Mouse (Mus musculus): ENCODE measurements around the gene Pex5l.

Gene Pex5l

GRCm38 (mm10) chr3:32939802-32940501, 203.1 kb downstream of the Pex5l start:
- DNase-seq (ENCODE audit: low read depth): no peak

GRCm38 (mm10) chr3:32924168-32924567, 218.9 kb downstream of the Pex5l start:
- DNase-seq (ENCODE audit: low read depth): no peak

GRCm38 (mm10) chr3:32910071-32910551, 232.9 kb downstream of the Pex5l start:
- no peak for DNase-seq (ENCODE audit: low read depth)

GRCm38 (mm10) chr3:32908400-32908799, 234.6 kb downstream of the Pex5l start:
- no peak for DNase-seq (ENCODE audit: low read depth)

GRCm38 (mm10) chr3:32905850-32906779, 236.9 kb downstream of the Pex5l start:
- no peak for DNase-seq (ENCODE audit: low read depth)

- DNase-seq (ENCODE audit: low read depth): no peak
These were observed 238.4 kb downstream of the Pex5l start for GRCm38 (mm10) chr3:32904599-32904998.

GRCm38 (mm10) chr3:32903462-32903861, 239.6 kb downstream of the Pex5l start:
- DNase-seq (ENCODE audit: low read depth): no peak

All from naive thymus-derived CD4-positive, alpha-beta T cell, adult 2 months (primary cell).